Mouse (Mus musculus) cerebellum, postnatal 36 days (tissue): Measurements from ENCODE around the gene Col6a5.

Experiments used
- DNase-seq, 2 experiments: peaks; one replicate each; pipeline ENCODE4 v3.0.0; 2021 to 2022; ENCODE audit warnings: mixed read lengths in 2 of 2

The Col6a5 gene

GRCm38 (mm10) chr9:105960533-105960932, at the start of gene Col6a5:
TSS of gene Col6a5 (minus strand) at chr9:105960643.
- DNase-seq, result no peak

- DNase-seq, result no peak
These were observed 37.5 kb upstream of the Col6a5 start for GRCm38 (mm10) chr9:105997955-105998354.

- DNase-seq, result no peak
These were observed 32.0 kb upstream of the Col6a5 start for GRCm38 (mm10) chr9:105992425-105992824.

- no peak for DNase-seq
These were observed 29.7 kb upstream of the Col6a5 start for GRCm38 (mm10) chr9:105990099-105990498.

GRCm38 (mm10) chr9:105989468-105989867, 29.0 kb upstream of the Col6a5 start:
- DNase-seq, result no peak

- peak in 1 of 2 experiments; percentile 1 for DNase-seq
These were observed 27.7 kb upstream of the Col6a5 start for GRCm38 (mm10) chr9:105988096-105988495.

GRCm38 (mm10) chr9:105984931-105985519, 24.6 kb upstream of the Col6a5 start:
- no peak for DNase-seq

- no peak for DNase-seq
These were observed 18.0 kb upstream of the Col6a5 start for GRCm38 (mm10) chr9:105978479-105978878.

- DNase-seq, result no peak
These were observed 16.4 kb upstream of the Col6a5 start for GRCm38 (mm10) chr9:105976871-105977270.

- no peak for DNase-seq
These were observed 15.9 kb upstream of the Col6a5 start for GRCm38 (mm10) chr9:105976314-105976713.

GRCm38 (mm10) chr9:105973736-105974135, 13.3 kb upstream of the Col6a5 start:
- DNase-seq, result no peak

- no peak for DNase-seq
These were observed 11.6 kb upstream of the Col6a5 start for GRCm38 (mm10) chr9:105972031-105972430.

- DNase-seq, result no peak
These were observed 11.0 kb upstream of the Col6a5 start for GRCm38 (mm10) chr9:105971351-105971894.

GRCm38 (mm10) chr9:105970901-105971300, 10.5 kb upstream of the Col6a5 start:
- no peak for DNase-seq

- no peak for DNase-seq
These were observed 7.5 kb upstream of the Col6a5 start for GRCm38 (mm10) chr9:105967976-105968375.

- no peak for DNase-seq
These were observed 1.3 kb downstream of the Col6a5 start for GRCm38 (mm10) chr9:105959116-105959515.

GRCm38 (mm10) chr9:105949755-105950154, 10.7 kb downstream of the Col6a5 start:
- no peak for DNase-seq

GRCm38 (mm10) chr9:105947577-105947976, 12.9 kb downstream of the Col6a5 start:
- DNase-seq, result no peak

GRCm38 (mm10) chr9:105933816-105934215, 26.6 kb downstream of the Col6a5 start:
- DNase-seq, result no peak

- DNase-seq, result no peak
These were observed 31.2 kb downstream of the Col6a5 start for GRCm38 (mm10) chr9:105929287-105929686.

GRCm38 (mm10) chr9:105928406-105929071, 31.9 kb downstream of the Col6a5 start:
- DNase-seq, result no peak

GRCm38 (mm10) chr9:105923659-105924058, 36.8 kb downstream of the Col6a5 start:
- no peak for DNase-seq

- no peak for DNase-seq
These were observed 45.3 kb downstream of the Col6a5 start for GRCm38 (mm10) chr9:105915186-105915585.

GRCm38 (mm10) chr9:105910166-105910565, 50.3 kb downstream of the Col6a5 start:
- no peak for DNase-seq
